Mouse (Mus musculus): Measurements from ENCODE around the gene Ptprcap. TPM values are rescaled to one million over a fixed set of nuclear protein-coding genes. Genes with fewer than 3 reads are reported as not detected.

Gene Ptprcap
- polyA plus RNA-seq, 1 experiment: 548 TPM

DNA sequence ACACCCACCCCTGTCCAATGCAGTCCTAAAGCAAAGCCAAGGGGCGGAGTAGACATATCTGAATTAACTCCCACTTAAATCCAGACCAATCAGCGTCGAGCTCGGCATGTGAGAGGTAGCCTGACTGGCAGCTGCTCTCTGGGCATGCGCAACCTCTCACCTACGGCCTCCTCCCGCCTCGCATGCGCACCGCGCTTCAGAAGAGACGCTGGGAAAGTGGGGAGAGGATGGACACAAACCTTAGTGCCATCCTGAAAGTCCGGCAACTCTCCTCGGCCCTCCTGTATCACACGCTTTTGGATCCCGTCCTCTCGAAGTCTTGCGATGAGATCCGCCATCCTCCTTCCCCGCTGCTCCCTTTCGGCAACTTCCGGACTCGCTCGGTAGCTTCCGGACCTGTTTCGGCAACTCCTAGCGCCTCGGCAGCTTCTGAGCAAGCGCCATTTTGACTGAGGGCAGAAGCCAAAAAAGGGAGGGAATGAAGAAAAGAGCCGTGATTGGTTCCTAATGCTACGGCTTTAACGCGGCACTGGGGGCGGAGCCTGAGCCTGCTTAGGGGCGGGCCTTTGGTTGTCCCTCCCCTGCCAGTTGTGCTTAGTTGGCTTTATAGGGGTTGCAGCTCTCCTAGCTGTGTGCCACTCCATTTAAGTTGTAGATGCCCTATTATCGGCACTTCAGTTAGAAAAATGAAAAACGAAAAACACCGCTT is 32.2 kb upstream of the Ptprcap start:
- TF ChIP-seq GATA1 (IDR thresholded peaks at IDR 0.05; ENCODE audit: low read length): no peak

DNA sequence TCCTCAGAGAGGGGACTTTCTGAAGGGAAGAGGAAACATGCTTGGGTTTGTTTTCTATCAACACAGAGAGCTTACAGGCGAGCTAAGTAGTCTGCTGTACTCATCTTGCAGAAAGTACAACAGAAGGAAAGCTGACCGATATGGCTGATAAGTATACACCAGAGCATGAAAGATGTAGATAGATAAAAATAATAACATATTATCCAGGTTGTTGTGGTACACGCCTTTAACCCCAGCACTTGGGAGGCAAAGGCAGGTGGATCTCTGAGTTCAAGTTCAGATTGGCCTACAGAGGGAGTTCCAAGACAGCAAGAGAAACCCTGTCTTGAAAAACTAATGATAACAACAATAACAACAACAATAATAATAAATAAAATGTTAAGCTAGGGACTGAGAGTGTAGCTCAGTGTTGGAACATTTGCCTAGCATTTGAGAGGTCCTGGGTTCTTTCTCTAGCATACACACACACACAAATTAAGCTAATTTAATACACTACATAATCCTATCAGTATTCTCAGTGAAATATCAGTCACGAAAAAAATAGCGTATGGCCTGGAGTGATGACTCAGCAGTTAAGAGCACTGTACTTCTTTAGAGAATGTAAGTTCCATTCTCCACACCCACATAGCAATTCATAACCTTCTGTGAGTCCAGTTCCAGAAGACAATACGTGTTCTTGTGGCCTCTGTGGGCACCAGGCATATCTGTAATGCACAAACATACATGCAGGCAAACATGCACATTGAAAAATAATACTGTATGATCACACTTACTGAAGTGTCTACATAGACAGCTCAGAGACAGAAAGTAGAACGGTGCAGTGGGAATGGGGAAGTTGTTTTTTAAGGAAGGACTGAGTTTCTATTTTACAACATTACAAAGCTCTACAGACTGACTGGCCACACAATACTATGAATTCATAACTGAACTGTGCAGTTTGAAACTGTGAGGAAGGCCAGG is 30.7 kb upstream of the Ptprcap start:
- TF ChIP-seq GATA1 (IDR thresholded peaks at IDR 0.05; ENCODE audit: low read length): no peak

DNA sequence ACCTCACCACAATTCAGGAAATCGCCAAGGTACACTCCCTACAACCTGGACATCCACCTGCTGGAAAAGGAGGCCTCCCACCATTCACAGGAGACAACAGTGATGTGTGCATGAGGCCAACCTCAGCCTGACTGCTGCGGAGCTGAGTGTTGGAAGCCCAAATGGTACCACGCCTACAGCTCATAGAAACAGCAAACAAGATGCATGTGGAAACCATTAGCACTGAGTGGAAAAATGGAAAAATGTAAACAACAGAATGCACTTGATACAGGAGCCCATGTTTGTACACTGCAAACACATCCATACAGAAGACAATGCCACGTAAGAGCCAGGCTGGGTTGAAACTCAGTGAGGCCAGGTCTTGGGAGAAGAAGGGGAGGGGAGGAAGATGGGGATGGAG is 29.0 kb upstream of the Ptprcap start:
- TF ChIP-seq GATA1 (IDR thresholded peaks at IDR 0.05; ENCODE audit: low read length): no peak

DNA sequence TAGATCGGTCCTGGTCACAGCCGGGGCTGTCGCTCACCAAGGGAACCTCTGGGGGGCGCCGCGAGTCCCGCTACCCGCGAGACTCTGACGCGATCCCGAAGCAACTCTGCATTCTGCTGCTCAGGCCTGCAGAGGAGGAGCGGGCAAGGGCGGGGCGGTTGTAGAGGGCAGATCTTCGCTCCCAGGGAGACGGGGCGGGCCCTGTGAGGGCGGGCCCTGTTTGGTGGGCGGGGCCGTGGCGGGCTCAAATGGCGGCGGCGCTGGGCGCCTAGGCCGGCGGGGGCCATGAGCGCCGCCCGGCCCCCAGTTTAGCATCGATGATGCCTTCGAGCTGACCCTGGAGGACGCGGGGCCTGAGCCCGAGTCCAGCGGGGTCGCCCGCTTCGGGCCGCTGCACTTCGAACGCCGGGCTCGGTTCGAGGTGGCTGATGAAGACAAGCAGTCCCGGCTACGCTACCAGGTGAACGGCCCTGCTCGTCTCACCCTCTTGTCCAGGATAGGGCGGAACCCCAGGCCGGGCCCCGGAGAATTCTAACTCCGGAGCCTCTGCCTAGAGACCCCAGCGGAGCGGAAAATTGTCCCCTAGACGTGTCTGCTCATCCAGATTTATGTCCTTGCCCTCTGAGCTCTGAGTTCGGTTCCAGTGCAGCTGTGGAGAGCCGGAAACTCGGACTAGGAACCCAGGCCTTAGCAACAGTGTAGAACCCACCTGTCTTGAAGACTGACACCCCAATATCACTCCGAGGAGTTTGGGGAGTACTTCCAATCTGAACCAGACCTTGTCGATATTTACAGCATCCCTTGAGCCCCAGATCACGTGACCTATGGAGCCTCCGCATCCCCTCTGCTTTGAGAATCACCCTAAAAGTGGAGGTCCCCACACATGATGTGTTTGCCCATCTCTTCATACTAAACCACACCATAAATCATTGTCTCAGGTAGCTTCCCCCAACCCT is 27.4 kb upstream of the Ptprcap start, which contains the start of gene Aip:
Aip (minus strand) TSS at position 118 of the 956 bp plus-strand sequence.
- TF ChIP-seq GATA1 (IDR thresholded peaks at IDR 0.05; ENCODE audit: low read length): no peak

DNA sequence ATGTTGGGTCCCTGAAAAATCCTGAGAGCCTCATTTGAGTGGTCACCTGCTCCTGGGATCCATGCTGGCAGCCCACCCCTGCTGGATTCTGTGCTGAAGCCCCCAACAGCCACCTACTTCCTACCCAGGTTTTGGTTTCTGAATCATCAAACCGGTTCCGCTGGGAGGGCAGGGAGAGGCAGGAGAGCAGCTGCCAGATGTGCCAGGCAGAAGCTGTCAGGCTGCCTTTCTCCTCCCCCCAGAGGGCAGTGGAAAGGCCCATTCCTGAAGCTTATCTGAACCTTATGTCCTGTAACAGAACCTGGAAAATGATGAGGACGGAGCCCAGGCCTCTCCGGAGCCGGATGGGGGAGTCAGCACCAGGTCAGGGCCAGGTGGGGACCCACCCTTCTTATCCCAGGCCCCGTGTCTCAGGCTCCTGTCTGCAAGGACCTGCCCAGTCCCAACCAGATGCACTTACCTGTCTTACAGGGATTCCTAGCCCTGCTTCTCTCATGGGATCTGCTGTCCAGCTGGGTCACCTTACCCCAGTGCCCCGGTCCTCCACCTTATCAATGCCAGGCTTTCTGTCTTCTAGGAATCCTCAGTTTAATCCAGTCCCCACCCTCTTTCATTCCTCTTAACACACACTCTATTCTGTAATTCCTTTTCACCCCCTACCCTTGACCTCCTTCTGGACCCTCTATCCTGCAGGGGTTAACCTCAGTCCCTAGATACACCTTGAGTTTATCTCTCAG is 26.5 kb upstream of the Ptprcap start:
- TF ChIP-seq GATA1 (IDR thresholded peaks at IDR 0.05; ENCODE audit: low read length): no peak

DNA sequence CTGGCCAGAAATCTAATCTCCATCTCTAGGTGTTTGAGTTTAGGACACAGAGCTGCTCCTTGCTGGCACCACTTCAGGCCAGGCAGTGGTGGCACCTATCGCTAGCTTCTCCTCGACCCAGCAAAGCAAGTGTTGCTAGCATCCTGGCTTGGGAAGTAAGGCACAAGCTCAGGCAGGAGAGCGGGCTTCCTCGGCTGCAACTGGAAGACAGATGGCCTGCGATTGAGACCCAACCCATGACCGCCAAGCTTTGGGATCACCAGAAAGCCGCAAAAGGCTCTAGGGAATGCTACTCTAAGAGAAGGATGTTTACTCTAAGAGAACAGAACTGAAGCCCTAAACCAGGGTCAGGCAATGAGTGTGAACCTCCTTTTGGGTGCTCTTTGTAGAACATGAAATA is 23.9 kb upstream of the Ptprcap start:
- TF ChIP-seq GATA1 (IDR thresholded peaks at IDR 0.05; ENCODE audit: low read length): no peak

DNA sequence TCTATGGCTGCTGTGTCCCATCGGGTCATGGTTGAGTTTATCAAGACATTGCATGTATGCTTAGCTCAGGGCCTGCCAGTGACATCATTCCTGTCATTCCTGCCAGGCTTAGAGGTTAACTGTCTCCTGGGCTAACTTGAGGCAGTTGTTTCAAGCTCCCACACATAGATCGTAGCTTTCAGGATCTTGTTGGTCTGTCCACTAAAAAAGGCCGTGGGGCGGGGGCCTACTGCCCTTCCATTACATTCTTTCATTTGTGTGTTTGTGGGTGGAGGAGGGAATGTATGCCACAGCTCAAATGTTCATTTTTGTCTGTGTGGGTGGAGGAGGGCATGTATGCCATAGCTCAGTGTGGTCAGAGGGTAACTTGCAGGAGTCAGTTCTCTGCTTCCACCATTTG is 23.3 kb upstream of the Ptprcap start:
- no peak for TF ChIP-seq GATA1 (IDR thresholded peaks at IDR 0.05; ENCODE audit: low read length)

DNA sequence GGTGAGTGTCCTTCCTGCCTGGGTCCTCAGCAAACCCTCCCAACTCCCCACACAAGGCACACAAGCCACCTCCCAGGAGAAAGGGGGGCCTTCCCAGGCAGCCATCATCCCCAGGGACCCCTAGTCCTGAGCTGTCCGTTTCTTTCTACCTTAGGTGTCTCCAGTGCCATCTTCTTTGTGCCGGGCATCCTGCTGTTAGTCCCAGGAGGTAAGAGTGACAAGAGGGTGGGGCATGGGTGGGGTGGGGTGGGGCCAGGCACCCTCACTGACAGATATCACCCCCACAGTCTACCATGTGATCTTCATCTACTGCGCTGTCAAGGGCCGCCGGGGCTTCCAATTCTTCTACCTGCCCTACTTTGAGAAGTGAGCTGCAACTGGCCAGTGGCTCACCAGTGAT is 22.3 kb upstream of the Ptprcap start:
- no peak for TF ChIP-seq GATA1 (IDR thresholded peaks at IDR 0.05; ENCODE audit: low read length)

DNA sequence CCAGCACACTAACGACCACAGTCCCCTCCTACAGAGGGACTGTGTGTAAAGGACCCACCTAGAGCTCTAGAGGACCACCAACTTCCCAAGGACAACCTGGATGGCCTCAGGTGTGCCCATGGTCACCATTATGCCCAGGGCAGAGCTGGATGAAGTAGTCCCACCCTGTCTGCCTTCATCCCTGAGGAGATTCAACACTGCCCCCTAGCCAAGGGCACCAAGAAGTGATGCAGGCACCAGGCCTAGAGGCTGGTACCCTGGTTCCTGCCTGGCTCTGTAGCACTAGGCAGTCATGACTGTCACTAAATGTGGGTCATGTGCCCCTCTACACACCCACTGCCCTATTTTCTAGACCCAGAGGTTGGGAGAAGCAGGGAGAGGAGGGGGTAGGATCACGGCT is 21.6 kb upstream of the Ptprcap start:
- TF ChIP-seq GATA1 (IDR thresholded peaks at IDR 0.05; ENCODE audit: low read length): no peak

DNA sequence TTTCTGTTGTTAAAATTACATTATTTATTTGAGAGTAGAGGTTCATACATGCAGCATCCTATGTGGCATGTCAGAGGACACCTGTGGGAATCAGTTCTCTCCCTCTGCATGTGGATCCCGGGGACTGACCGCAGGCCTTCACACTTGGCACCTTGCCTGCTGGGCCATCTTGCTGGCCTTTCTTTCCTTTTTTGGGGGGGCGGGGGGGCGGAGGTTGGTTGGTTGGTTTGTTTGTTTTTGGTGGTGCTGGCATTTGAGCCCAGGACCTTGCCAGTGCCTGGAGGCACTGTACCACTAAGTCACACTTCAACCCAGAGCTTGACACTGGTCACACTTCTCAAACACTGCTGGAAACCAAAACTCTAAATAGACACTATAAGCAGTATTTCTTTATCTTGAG is 19.1 kb upstream of the Ptprcap start:
- no peak for TF ChIP-seq GATA1 (IDR thresholded peaks at IDR 0.05; ENCODE audit: low read length)

DNA sequence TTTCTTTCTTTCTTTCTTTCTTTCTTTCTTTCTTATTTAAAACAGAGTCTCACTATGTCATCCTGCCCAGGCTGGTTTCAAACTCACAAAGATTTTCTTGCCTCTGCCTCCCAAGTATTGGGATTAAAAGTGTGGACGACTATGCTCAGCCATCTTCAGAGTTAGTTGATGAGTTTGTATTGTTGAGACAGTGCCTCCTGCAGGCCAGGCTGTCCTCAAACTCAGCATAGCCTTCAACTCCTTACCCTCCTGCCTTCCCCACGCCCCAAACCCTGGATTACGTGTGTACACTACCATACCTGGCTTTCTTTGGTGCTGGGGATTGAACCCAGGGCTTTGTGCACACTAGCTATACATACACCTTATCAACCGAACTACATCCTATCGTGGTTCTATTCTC is 16.9 kb upstream of the Ptprcap start:
- no peak for TF ChIP-seq GATA1 (IDR thresholded peaks at IDR 0.05; ENCODE audit: low read length)

DNA sequence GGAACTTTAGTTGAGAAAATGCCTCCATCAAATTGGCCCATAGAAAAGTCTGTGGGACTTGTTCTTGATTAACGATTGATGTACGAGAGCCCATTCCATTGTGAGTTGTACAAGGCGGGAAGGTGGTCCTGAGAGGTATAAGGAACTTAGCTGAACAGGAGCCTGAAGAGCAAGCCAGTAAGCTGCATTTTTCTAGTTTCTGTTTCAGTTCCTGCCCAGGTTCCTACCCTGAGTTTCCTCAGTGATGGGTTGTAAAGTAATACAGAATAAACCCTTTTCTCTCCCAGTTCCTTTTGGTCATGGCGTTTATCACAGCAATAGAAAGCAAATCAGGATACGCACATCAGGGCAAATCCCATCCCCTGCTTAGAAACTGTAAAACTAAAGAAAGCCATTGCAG is 15.5 kb upstream of the Ptprcap start:
- TF ChIP-seq GATA1 (IDR thresholded peaks at IDR 0.05; ENCODE audit: low read length): no peak

DNA sequence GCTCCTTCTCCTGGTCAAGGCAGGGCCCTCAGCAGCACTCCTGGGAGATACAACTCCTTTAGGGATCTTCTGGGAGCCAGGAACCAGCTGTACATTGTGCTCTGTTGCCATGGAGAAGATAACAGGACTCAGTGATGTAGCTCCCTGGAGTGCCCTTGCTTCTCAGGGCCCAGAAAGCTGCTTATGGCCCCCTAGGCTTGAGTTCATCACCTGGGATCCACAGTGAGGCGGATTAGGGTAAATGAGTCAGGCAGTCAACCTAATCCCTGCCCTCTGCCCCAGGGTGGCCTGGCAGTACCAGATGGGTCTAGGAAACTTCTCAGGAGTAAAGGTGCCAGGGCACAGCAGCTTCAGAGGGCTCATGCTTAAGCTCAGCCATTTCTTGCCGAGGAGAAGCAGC is 14.0 kb upstream of the Ptprcap start, which contains the start of gene Gpr152:
Gpr152 (plus strand) TSS at position 342 of the 400 bp plus-strand sequence.
- no peak for TF ChIP-seq GATA1 (IDR thresholded peaks at IDR 0.05; ENCODE audit: low read length)

DNA sequence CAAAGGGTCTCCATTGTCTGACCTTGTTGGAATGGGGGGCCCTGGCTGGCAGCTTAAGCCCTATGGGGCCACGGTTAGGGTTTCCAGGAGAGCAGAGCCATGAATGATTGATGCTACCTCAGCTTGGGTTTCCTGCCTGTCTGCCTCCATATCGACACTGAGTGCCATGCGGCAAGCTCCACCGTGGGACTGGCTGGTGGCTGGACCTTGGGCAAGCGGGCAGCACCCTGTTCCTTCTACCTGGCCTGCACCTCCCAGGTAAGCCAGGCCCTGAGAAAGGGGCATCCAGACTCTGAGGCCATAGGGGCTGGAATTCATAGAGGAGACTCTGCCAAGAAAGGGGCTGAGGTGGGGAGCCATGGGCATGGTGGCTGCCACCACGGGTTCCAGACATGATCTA is 13.3 kb upstream of the Ptprcap start:
- TF ChIP-seq GATA1 (IDR thresholded peaks at IDR 0.05; ENCODE audit: low read length): no peak

All from G1E-ER4 (cell line).